Mouse (Mus musculus) kidney, postnatal 4 days (tissue): ENCODE results near the gene Timp3.

ENCODE experiments used
- DNase-seq, 2 experiments: peaks; one replicate each; pipeline ENCODE4 v3.0.0; 2021; ENCODE audit warnings: mixed read lengths in 2 of 2

Gene Timp3

GRCm38 (mm10) chr10:86329241-86329882 lies 29.2 kb downstream of the Timp3 start:
- DNase-seq: no peak

- DNase-seq: no peak
These were observed 31.0 kb downstream of the Timp3 start for GRCm38 (mm10) chr10:86330993-86331680.

DNA sequence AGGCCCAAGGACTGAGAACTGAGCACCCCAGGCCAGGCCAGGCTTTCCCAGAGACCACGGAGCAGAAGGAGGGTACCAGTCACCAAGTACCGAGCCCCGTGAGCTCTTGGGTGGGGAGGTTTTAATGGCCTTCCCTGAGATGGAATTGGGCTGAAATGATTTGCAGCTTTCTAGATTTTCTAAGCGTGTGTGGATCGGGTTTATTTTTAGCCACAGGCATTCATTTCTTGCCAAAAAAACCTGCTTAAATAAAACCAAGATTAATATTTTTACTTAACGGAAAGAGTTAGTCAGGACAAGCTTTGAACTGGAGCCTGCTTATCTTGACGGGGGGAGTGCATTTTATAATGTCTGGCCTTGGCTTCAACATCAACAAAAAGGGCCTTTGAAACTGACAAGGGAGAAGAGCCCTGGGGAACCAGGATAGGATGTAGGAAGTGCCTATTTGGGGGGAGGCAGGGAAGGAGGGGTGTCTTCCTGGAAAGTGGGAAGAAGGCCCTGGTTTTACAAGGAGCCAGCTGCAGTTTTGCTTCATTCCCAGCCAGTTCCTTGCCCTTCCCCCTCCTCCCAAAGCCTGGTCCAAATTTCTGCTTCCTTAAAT lies 31.6 kb downstream of the Timp3 start:
- peak; percentile 60 to 71 for DNase-seq

DNA sequence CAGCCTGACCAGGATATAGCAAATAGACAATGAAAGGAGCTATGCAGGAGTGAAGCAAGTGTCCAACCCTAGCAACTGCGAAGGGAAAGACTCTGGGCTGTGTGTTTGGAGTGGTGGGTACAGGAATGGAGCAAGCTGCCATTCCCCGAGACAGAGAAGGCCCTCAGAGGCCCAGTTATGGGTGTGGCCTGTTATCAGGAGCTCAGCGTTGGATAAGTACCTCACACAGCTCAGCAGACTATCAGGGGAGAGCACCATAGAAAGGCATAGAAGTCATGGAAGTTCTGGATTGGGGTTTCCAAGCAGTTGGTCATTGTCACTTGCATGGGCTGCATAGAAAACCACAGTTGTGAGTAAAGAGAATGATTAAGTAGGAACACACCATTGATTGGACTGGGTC lies 32.8 kb downstream of the Timp3 start:
- no peak for DNase-seq

DNA sequence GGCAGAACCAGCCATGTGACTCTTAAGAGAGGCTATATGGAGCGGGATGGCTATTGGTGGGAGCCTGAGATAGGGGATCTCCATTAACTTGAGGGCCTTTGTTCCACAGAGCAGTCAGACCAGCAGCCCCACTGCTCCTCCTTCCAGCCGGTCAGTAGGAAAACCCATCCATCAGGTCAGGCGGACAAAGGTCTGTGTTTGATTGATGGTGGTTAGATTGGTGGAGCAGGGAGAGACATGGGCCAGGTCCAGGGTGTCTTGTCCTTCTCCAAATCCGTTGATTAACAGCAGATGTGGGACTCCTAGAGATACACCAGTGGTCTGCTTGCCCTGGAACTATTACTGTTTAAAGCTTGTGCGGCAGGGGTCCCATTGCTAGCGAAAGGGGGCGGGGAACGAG lies 34.4 kb downstream of the Timp3 start:
- peak in 1 of 2 experiments; percentile 36 for DNase-seq

DNA sequence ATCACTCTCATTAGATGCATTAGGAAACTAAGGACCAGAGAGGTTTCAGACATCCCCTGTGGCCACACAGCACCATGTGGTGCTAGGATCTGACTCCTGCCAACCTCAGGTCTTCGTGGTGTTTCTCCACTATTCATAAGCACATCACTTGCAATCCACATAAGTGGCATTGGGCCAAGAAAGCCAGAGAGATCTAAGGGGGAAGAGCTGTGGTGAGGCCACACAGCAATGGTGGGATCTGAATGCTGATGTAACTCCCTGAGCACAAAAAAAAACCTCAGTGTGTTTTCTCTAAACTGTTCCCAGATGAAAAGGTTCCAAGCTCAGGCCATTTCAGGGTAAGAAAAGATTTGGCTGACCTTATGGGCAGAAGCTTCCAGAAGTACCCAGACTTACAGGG lies 36.3 kb downstream of the Timp3 start:
- no peak for DNase-seq

GRCm38 (mm10) chr10:86337239-86337638 lies 37.1 kb downstream of the Timp3 start:
- no peak for DNase-seq

DNA sequence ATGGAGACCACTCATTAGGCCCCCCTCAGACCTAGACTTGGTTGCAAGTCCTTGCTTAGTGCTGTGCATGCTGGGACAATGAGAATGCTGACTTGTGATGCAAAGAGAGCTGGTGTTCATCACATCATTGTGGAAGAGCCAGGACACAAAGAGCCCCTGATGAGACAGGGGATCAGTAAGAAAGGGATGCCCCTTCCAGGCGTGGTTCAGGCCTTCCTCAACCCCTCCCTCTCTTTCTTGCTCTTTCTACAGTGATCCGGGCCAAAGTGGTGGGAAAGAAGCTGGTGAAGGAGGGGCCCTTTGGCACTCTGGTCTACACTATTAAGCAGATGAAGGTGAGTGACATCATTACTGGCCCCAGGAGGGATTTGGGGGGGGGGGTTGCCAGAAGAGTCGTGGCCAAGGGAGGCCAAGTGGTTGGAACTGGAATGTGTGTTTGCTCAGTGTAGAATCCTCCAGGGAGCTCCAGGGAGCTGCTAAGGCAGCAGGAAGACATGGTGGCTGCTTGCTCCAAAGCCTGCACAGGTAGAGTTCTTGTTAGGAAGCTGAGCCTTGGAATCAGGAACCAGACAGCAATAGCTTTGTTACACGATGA lies 38.0 kb downstream of the Timp3 start:
- no peak for DNase-seq

- no peak for DNase-seq
These were observed 38.9 kb downstream of the Timp3 start for GRCm38 (mm10) chr10:86339121-86339520.

GRCm38 (mm10) chr10:86339649-86340379 lies 39.6 kb downstream of the Timp3 start:
- peak; percentile 73 to 79 for DNase-seq

- DNase-seq: no peak
These were observed 40.2 kb downstream of the Timp3 start for GRCm38 (mm10) chr10:86340421-86340820.

DNA sequence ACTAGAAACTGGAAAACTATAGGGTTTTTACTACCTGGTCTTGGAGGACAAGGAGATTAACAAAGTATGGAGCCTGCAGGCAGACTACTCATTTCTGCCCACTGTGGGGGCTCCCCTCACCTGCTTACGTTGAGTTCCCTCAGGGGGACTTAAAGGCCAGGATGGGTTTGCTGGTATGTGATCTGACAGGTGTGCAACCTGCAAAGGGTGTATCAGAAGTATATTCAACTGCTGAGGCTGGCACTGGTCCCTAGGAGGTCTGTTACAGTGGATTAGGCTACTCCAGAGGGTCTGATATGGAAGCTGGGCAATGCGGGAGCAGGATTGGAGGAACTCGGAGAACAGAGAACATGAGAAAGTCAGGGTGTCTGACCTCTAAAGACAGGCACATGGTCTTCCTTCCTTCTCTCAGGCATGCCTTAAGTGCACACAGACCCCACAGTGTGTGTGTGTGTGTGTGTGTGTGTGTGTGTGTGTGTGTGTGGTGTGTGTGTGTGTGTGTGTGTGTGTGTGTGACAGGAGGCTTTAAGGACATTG lies 40.9 kb downstream of the Timp3 start:
- no peak for DNase-seq

- DNase-seq: peak; percentile 63 to 73
These were observed 41.4 kb downstream of the Timp3 start for GRCm38 (mm10) chr10:86341589-86341988.

GRCm38 (mm10) chr10:86342151-86342550 lies 42.0 kb downstream of the Timp3 start:
- no peak for DNase-seq

DNA sequence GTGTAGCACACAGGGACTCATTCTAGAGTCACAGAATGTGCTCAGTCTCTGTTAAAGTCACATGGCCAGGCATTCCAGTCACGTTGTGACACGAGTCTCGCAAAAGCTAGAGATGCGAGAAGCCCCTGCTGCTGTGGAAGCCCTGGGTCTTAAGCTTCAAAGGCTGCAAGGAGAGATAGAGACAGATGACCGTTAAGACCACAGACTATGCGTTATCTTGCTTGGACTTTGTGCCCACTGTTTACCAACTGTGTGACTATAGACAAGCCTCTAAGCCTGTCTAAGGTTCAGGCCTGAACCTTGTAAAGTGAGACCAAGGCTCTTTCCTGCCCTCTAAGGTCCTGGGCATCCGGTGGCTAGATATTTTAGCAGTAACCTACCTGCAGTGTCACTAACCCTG lies 42.5 kb downstream of the Timp3 start:
- no peak for DNase-seq

- no peak for DNase-seq
These were observed 43.2 kb downstream of the Timp3 start for GRCm38 (mm10) chr10:86343362-86343761.

DNA sequence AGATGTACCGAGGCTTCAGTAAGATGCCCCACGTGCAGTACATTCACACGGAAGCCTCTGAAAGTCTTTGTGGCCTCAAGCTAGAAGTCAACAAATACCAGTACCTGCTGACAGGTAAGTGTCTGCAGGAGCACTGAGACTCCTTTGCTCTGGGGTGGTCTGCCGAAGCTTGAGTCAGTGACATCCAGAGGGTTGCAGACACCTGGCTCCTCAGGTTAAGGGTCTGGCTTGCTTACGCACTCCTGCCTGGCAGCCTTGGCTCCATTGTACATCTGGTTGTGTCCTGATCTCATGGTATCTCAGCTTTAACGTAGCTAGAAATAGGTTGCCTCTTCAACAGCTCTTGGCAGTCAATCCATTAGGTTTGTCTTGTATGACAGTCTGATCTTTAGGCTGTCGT lies 43.8 kb downstream of the Timp3 start:
- no peak for DNase-seq

DNA sequence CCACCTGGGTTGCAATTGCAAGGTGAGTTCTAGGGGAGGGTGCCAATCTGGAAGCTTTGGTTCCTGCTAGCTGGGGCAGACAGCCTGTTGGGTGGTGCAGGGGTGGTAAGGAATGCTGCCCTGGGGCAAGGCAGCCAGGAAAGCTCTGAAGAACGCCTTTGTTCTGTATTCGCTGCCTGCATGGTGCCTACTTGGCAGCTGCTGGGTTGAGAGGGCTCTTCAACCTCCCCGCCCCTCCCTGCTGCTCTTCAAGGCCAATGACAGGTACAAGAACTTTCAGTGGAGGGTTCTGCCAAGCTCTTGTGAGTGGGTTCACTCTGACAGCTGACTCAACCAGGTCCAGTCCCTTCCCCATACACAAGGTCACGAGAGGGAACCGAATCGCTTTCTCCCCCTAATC lies 44.5 kb downstream of the Timp3 start:
- no peak for DNase-seq

DNA sequence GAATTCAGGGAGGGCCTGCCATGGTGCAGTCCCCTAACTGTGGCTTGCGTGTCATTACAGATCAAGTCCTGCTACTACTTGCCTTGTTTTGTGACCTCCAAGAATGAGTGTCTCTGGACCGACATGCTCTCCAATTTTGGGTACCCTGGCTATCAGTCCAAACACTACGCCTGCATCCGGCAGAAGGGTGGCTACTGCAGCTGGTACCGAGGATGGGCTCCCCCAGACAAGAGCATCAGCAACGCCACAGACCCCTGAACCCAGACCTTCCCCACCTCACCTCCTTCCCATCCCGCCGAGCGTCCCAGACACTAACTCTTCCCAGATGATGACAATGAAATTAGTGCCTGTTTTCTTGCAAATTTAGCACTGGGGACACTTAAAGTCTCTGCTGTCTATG lies 45.5 kb downstream of the Timp3 start:
- DNase-seq: no peak

- no peak for DNase-seq
These were observed 46.2 kb downstream of the Timp3 start for GRCm38 (mm10) chr10:86346235-86346840.

GRCm38 (mm10) chr10:86351287-86351686 lies 51.1 kb downstream of the Timp3 start:
- DNase-seq: no peak

GRCm38 (mm10) chr10:86352521-86352920 lies 52.3 kb downstream of the Timp3 start:
- DNase-seq: no peak
